Mouse (Mus musculus): Measurements from ENCODE around the gene Olfr160. TPM values are rescaled to one million over a fixed set of nuclear protein-coding genes. Genes with fewer than 3 reads are reported as not detected.

Gene Olfr160
- polyA plus RNA-seq, 1 experiment from 2014 or later: not detected

DNA sequence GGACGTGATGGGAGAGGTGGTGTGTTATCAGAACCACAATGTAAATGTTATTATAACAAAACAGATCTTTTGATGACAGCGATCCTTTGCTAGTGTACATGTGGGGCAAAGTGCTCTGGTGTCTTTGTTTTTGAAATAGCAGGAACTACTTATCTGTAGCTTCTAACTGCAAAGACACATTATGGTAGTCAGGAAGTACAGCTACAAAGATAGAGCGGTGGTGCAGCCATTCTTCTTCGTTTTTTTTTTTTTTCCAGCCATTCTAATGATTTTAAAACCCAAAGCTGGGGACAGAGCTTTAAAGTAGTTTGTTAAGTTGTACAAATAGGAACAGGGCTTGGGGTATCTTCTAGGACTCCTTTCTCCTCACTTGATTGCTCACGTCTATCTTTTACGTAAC lies 56.6 kb downstream of the Olfr160 start:
- Histone ChIP-seq H3K4me1 (replicated peaks; ENCODE audit: insufficient read depth, low read length) (0 out of 2 replicates have a peak, but pooled peaks cover 3% of the 10 kb centered on the region), H3K4me3 (replicated peaks; ENCODE audit: low read depth, low read length) (no peak overlapping the region), H3K9me3 (replicated peaks; ENCODE audit: low read length) (no peaks in the 10 kb centered on the region), H3K27me3 (ENCODE audit: insufficient read depth, low read length) (no peaks in the 10 kb centered on the region), H3K4me2 (ENCODE audit: low read length) (no peak overlapping the region), H3K9ac (ENCODE audit: low read depth, low read length) (no peak overlapping the region), H3K36me3 (ENCODE audit: insufficient read depth, low read length) (peaks cover 1% of the 10 kb centered on the region; the same call in 1 of the 2 replicates), H3K27ac (no peak overlapping the region)
- DNase-seq (ENCODE audit: low spot score) (no peak), ATAC-seq (replicated peaks; ENCODE audit: low FRiP score, low read depth) (no peak)
- WGBS: 87% methylated on average over 6 of the region's 6 CpGs
- no peak for TF ChIP-seq CTCF (IDR thresholded peaks at IDR 0.05; ENCODE audit: low read depth)

Other genes with a start within 250 kb of the Olfr160 start
- gene Msantd2, start 226.9 kb downstream of the Olfr160 start, polyA plus RNA-seq (2015; fragmentation: Nextera tagmentation; extraction: Ambion mirVana): 15.1 and 16.9 TPM in 2 replicates
- 68.5 and 70.7 TPM in 2 replicates for gene Esam, start 188.2 kb downstream of the Olfr160 start, polyA plus RNA-seq (2015; fragmentation: Nextera tagmentation; extraction: Ambion mirVana)
- 4.2 and 5.5 TPM in 2 replicates for gene Vsig2, start 177.0 kb downstream of the Olfr160 start, polyA plus RNA-seq (2015; fragmentation: Nextera tagmentation; extraction: Ambion mirVana)
- 3.3 and 3.6 TPM in 2 replicates for gene Nrgn, start 163.3 kb downstream of the Olfr160 start, polyA plus RNA-seq (2015; fragmentation: Nextera tagmentation; extraction: Ambion mirVana)
- 10.2 and 10.6 TPM in 2 replicates for gene Siae, start 160.6 kb downstream of the Olfr160 start, polyA plus RNA-seq (2015; fragmentation: Nextera tagmentation; extraction: Ambion mirVana)
- 10.7 and 12.3 TPM in 2 replicates for gene Spa17, start 102.5 kb downstream of the Olfr160 start, polyA plus RNA-seq (2015; fragmentation: Nextera tagmentation; extraction: Ambion mirVana)
- gene Tbrg1, start 58.9 kb downstream of the Olfr160 start, polyA plus RNA-seq (2015; fragmentation: Nextera tagmentation; extraction: Ambion mirVana): 135 and 144 TPM in 2 replicates
- 0.12 TPM in 1 of 2 replicates, not detected in the other for gene Panx3, start 47.0 kb downstream of the Olfr160 start, polyA plus RNA-seq (2015; fragmentation: Nextera tagmentation; extraction: Ambion mirVana)
- gene Olfr874, start 28.9 kb upstream of the Olfr160 start, polyA plus RNA-seq (2015; fragmentation: Nextera tagmentation; extraction: Ambion mirVana): not detected in 2 replicates
- 0.05 and 0.22 TPM in 2 replicates for gene Olfr875, start 55.6 kb upstream of the Olfr160 start, polyA plus RNA-seq (2015; fragmentation: Nextera tagmentation; extraction: Ambion mirVana)
- gene Olfr876, start 86.8 kb upstream of the Olfr160 start, polyA plus RNA-seq (2015; fragmentation: Nextera tagmentation; extraction: Ambion mirVana): not detected in 2 replicates
- not detected in 2 replicates for gene Olfr877, start 138.0 kb upstream of the Olfr160 start, polyA plus RNA-seq (2015; fragmentation: Nextera tagmentation; extraction: Ambion mirVana)
- gene Olfr145, start 180.5 kb upstream of the Olfr160 start, polyA plus RNA-seq (2015; fragmentation: Nextera tagmentation; extraction: Ambion mirVana): not detected in 2 replicates
- not detected in 2 replicates for gene Olfr878, start 201.6 kb upstream of the Olfr160 start, polyA plus RNA-seq (2015; fragmentation: Nextera tagmentation; extraction: Ambion mirVana)